Mouse (Mus musculus) liver, embryonic 15.5 days (tissue): ENCODE data around the gene Olfr220. TPM values are rescaled to one million over a fixed set of nuclear protein-coding genes. Genes with fewer than 3 reads are reported as not detected.

Experiments
- ATAC-seq: fragments of 200-750 bp; cut with Nextera tagmentation; 2 replicates; pipeline ENCODE4 v1.8.0; 2017; ENCODE audit warnings: moderate number of reproducible peaks, mild to moderate bottlenecking, moderate library complexity; ENCODE audit not compliant: insufficient read depth
- H3K27ac ChIP-seq: fragments of 300-500 bp; sonication (generic); replicated peaks from 2 replicates; pipeline ENCODE4 v1.5.1; 2015; ENCODE audit warnings: mild to moderate bottlenecking, inconsistent platforms
- H3K27me3 ChIP-seq: fragments of 300-500 bp; sonication (generic); 2 replicates; pipeline ENCODE4 v1.6.1; 2015; ENCODE audit warnings: mild to moderate bottlenecking, inconsistent platforms
- H3K36me3 ChIP-seq: fragments of 300-500 bp; sonication (generic); replicated peaks from 2 replicates; pipeline ENCODE4 v1.6.1; 2015; ENCODE audit warnings: moderate library complexity, mild to moderate bottlenecking, inconsistent platforms
- H3K4me1 ChIP-seq: fragments of 300-500 bp; sonication (generic); replicated peaks from 2 replicates; pipeline ENCODE4 v1.6.1; 2015; ENCODE audit warnings: inconsistent platforms
- H3K4me2 ChIP-seq: fragments of 300-500 bp; sonication (generic); 2 replicates; pipeline ENCODE4 v1.6.1; 2015; ENCODE audit warnings: moderate library complexity, mild to moderate bottlenecking, inconsistent platforms
- H3K4me3 ChIP-seq: fragments of 300-500 bp; sonication (generic); replicated peaks from 2 replicates; pipeline ENCODE4 v1.5.1; 2015; ENCODE audit warnings: mild to moderate bottlenecking, inconsistent platforms
- H3K9ac ChIP-seq: fragments of 300-500 bp; sonication (generic); 2 replicates; pipeline ENCODE4 v1.6.1; 2015; ENCODE audit warnings: moderate library complexity, mild to moderate bottlenecking, inconsistent platforms
- H3K9me3 ChIP-seq: fragments of 300-500 bp; sonication (generic); replicated peaks from 2 replicates; pipeline ENCODE4 v1.6.1; 2016; ENCODE audit warnings: inconsistent platforms
- WGBS: fragments of 180-500 bp; shearing (Covaris S2); methylation state at CpG from one replicate; pipeline ENCODE4 v1.1.7; 2015; ENCODE audit warnings: mixed read lengths; ENCODE audit not compliant: insufficient replicate concordance; 5-methylcytosine and 5-hydroxymethylcytosine counted together
- polyA plus RNA-seq: library from polyadenylated mRNA; unstranded; fragments of >200 nt; fragmentation: Nextera tagmentation; extraction: Ambion mirVana; gene quantifications from 2 replicates; pipeline ENCODE4 v1.2.1, GENCODE M21; 2015

Gene Olfr220
- polyA plus RNA-seq, 1 experiment from 2014 or later, result not detected

GRCm38 (mm10) chr1:174482567-174482966, 40.7 kb downstream of the Olfr220 start:
- Histone ChIP-seq H3K4me1 (no peaks in the 10 kb centered on the region), H3K36me3 (no peaks in the 10 kb centered on the region), H3K4me2 (no peak overlapping the region), H3K27me3 (no peaks in the 10 kb centered on the region), H3K4me3 (no peak overlapping the region), H3K9ac (no peak overlapping the region), H3K9me3 (no peaks in the 10 kb centered on the region), H3K27ac (no peak overlapping the region)
- 77% methylated on average over 6 of the region's 6 CpGs for WGBS
- ATAC-seq, result no peak

DNA sequence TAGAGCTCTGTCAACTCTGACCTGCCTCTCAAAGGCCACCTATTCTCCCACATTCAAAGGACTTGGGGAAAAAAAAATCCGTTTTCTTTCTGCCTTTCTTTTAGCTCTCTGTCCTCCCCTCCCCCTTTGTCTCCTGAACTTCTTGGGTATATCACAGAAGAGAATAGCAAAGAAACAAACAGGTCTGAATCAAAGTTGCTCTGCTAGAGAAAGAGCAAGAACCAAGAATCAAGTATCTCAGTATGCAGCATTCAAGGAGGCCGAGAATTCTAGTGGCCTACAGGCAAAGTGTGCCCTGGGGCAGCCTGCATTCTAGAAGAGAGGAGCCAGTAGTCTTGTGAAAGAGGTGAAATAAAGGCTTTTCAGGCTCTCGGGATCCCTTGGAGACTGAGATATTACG, 58.2 kb downstream of the Olfr220 start:
- Histone ChIP-seq H3K4me3 (no peak overlapping the region), H3K27ac (no peak overlapping the region), H3K9ac (no peak overlapping the region), H3K9me3 (no peaks in the 10 kb centered on the region), H3K36me3 (no peaks in the 10 kb centered on the region), H3K4me2 (no peak overlapping the region), H3K4me1 (peaks cover 16% of the 10 kb centered on the region; the same call in 1 of the 2 replicates), H3K27me3 (peaks cover 50% of the 10 kb centered on the region)
- no peak for ATAC-seq
- 46% methylated on average over 4 of the region's 4 CpGs for WGBS

Other genes starting within 250 kb of the Olfr220 start
- gene Olfr419, start 190.0 kb upstream of the Olfr220 start, polyA plus RNA-seq, result 0.06 and 0.12 TPM in 2 replicates
- not detected in 2 replicates for gene Mptx1, start 111.6 kb upstream of the Olfr220 start, polyA plus RNA-seq
- gene Olfr417, start 77.0 kb upstream of the Olfr220 start, polyA plus RNA-seq, result not detected in 2 replicates
- not detected in 2 replicates for gene Olfr248, start 51.0 kb upstream of the Olfr220 start, polyA plus RNA-seq
- gene Olfr414, start 18.0 kb upstream of the Olfr220 start, polyA plus RNA-seq, result not detected in 2 replicates
- gene Fmn2, start 59.7 kb downstream of the Olfr220 start, polyA plus RNA-seq, result 0.01 TPM in 1 of 2 replicates, not detected in the other